Mouse (Mus musculus): ENCODE data around the gene Gsto1.
"Not testable (repeated sequence)": the region's sequence is repeated elsewhere in the genome, so short reads cannot be mapped to it uniquely, and the experiment has no call there.

Gsto1 gene

DNA sequence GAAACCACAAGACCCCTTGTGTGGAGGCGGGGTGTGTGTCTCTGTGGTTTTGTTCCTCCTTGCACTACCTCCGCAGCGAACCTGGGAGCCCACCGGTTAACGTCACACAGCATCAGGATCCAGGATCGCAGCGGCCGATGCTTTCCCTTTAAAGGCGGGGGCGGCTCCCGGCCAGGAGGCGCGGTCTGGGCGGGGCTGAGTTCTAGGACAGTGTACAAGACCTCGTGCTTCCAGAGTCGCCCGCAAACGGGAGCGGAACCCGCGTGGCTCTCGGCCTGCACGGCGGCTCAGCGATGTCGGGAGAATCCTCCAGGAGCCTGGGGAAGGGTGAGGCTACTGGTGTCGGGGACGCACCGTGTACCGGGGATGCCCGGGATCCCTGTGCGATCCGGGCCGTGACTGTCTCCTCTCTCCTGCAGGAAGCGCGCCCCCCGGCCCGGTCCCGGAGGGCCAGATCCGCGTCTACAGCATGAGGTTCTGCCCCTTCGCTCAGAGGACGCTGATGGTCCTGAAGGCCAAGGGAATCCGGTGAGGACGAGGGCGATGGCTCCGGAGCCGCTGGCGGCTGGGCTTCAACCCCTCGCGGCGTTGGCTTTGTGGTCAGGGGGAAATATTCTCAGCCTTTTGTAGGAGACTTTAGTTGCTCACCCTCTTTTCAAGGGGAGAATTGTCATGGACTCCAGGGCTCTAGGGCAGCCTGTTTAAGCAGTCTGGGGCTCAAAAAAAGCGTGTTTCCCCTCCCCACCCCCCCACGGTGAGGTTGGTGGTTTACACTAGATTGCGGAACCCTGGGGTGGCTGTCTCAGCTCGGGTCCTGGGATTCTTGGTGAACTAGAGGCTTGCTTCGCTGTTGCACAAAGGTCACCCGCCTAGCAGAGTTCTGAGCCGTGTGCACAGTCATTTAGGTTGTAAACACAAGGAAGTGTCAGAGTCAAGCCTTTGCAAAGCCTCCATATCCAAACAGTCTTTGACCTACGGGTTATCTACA is at the start of gene Gsto1:
Gsto1 (plus strand) TSS at position 175 of the 988 bp plus-strand sequence.
- peak; percentile 92 to 94 for DNase-seq

DNA sequence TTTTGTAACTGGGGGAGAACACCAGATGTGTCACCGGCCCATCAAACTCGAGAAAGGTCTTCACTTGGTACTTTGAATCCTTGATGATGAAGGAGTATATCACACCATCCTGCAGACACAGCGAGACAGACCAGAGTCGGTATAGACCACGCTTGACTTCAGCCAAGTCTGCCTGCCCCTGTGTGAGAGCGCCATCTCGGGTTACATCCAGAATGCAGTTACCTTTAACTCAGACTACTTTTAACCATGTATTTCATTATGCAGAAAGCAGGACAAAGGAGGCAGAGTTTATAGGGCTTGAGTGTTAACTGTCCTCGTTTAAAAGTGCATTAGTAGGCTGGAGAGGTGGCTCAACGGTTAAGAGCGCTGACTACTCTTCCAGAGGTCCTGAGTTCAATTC is 42.7 kb upstream of the Gsto1 start:
- no peak for DNase-seq

DNA sequence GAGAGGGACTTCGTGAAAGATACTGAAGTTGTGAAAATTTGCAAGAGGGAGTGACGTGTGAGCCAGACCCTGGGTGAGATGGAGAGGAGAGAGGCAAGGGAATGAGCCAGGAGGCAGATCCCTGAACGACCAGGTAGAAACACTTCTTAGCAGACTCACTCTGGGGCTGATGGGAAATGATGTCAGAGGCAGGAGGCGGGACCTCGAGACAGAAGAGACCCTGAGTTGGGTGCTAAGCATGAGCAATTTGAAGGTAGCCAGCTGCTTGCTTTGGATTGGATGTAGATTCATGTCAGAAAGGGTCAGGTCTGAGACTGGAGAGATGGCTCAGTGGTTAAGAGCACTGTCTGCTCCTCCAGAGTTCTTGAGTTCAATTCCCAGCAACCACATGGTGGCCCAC is 40.0 kb upstream of the Gsto1 start:
- no peak for DNase-seq

DNA sequence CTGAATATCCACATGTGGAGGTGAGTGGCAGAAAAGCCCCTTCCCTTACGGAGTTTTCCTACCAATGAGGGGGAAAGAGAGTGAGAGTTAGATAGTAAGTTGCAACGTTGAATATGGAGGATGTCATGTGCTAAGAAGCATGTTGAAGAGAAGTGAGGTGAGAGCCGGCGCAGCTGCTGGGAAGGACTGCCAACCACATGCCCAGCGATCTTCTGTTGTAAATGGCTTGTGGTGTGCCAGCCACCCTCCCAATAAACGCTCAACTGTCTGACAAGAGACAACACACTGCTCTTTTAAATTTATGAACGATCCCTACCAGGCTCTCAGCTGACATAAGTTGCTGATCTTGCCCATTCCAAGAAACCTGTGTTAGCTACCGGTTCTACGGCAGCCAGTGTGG is 37.1 kb upstream of the Gsto1 start:
- DNase-seq: no peak

DNA sequence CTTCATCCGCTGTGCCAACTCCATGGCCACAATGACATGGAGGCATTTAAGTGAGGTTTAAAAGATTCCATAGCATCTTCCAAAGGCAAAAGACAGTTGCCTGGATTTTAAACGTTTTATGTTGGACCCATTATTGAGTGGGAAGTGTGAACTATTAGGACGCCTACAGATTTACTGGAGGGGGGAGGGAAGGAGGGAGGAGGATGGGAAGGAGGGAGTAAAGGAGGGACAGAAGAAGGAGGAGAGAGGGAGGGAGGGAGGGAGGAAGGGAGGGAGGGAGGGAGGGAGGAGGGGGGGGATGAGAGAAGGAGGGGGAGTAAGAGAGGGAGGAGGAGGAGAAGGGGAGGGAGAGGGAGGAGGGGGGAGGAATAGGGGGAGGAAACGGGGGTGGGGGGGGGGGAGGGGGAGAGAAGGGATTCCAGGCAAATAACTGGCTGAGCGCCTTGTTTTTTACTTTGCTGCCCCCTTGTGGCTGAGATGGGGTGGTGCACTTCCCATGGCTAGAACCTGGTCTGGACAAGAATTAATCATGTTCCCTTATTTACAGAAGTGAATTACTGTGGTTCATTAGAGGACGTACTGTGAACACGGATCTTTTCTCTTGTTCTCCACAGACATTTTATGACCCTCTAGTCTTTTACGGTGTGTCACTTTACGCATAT is 33.8 kb upstream of the Gsto1 start:
- DNase-seq: peak; percentile 78 to 82

DNA sequence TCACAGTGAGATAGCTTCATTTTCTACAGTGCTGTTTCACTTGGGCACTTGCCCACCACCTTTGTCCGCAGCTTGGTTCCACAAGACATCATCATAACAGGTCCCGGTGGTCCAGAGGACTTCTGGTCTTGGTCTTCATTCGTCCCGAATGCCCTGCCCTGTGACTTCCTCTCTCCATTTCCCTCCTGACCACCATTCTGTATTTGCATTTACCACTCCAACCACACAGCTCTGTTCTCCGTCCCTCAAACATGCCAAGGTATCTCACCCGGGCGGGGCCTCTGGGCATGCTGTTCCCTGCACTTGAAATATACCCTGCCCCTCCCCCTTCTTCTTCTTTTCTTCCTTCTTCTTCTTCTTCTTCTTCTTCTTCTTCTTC is 33.3 kb upstream of the Gsto1 start:
- peak in 1 of 2 experiments; percentile 7 for DNase-seq

DNA sequence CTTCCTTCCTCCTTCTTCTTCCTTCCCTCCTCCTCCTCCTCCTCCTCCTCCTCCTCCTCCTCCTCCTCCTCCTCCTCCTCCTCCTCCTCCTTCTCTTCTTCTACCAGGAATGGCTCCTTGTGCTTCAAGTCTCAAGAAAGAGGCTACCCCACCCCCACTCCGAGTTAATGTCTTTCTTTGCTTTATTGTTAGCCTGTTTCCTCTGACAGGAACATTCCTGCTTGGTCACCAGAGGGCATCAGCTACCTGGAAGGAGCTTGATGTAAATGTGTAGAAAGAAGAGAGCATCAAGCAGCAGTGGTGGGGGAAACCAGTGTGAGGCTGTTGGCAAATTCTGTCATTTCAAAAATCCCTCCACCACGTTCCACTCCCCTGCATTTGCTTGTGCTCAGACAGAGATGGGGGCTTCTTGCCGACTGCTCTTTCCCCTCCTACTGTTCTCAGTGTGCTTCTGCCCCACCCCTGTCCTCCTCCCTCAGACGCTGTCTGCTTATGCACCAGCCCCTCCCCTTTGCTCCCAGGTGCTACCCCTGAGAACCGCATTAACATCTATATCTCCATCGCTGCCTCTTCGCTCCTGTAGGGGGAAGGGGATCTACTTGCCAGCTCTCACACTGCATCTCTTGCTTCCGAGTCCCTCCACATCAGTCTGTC is 32.5 kb upstream of the Gsto1 start:
- DNase-seq: peak in 1 of 2 experiments; percentile 19

DNA sequence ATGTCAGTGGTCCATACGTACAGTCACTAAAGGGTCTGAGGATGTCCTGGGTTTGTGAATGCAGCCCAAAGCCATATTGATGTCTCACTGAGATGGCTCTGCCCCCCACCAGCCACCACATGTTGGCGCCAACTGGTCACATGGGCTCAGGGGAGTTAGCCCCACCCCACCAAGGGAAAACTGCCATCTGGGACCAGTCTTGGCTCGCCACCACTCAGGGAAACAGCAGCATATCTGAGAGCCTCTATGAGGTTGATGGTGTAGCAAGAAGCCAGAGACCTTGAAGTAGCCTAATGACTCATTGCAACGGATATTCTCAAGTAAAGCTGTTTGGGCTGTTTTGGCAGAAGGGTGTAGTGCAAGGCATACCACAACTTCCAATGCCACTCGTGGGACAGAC is 30.7 kb upstream of the Gsto1 start:
- DNase-seq: no peak

DNA sequence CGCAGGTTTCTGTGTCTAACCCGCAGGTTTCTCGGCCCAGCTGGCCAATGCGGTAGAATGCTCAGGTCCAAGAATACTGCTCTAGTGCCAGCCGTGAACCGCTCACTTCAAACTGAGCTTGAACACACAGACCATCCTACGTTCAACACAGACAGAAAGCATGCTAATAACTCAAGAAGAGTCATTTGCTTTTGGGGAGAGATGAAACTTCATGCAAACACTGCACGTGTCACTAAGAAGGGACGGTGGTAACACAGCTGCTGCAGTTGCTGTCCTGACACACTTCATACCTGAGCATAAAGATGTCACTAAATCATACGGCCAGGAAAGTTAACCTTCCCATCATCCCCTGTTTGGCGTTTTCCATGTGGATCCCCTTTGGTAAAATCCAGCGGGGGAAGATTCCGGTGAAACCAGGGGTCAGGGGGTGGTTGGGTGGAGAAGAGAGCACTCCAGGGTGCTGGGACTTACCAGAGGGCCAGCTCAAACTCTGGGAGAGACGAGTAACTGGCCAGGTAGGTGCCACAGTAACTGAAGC is 24.8 kb upstream of the Gsto1 start:
- no peak for DNase-seq

DNA sequence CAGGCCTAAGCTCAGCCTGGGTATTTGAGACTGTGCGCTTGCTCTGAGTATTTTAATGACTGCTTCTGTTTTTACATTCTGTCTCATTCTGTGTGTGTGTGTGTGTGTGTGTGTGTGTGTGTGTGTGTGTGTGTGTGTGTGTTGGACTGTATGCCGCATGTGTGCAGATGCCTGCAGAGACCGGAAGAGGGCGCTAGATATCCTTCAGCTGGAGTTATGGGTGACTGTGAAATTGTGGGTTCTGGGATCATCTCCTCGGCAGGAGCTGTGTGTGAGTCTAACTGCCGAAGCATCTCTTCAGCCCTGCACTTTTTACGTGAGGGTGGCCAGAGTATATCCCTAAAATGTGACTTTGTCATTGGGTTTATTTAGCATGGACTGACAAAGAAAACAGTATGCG is 23.7 kb upstream of the Gsto1 start:
- DNase-seq: no peak

DNA sequence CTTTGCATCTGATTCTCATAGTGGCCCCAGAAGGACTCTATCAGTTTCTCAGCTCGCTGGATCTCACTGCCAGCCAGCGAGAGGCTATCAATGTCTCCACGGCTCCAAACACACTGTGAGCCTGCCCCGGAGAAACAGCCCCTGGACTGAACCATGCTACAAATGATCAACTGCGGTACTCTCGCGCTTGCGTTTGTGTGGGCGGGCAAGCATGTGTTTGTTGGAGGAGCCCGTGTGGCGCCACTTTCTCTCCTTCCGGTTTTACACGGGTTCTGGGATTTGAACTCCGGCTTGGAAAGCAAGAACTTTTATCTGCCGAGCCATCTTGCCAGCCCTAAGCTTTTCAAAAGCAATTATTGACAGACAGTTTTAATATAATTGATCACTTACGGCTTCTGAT is 22.5 kb upstream of the Gsto1 start:
- no peak for DNase-seq

DNA sequence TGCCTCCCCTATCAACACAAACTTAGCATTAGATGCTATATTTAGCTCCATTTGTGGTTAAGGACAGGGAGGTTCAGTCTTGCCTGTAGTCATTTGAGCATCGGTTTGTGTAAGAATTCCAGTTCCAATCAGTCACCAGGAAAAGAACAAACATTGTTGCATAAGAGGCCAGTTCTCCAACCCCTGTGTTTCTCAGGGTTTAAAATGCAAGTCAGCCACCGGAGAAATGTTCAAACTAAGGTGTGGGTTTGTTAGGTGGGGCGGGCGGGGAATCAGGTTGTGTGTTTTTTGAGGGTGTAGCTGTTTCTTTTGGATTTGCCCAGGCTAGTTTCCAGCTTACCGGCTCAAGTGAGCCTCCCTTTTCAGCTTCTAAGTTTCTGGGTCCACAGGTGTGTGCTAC is 20.2 kb upstream of the Gsto1 start:
- no peak for DNase-seq

DNA sequence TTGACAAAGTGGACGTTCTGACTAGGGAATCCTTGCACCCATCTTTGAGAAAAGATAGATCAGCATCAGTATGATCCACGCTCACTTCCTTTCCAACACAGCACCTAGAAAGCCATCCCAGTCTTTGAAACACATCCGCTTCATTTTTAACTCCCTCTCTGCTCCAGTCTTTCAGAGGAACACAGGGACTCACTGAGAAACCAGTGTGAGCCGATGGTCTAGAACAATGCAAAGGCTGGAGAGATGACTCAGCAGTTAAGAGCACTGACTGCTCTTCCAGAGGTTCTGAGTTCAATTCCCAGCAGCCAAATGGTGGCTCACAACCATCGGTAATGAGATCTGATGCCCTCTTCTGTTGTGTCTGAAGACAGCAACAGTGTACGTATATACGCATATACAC is 19.0 kb upstream of the Gsto1 start:
- DNase-seq: no peak

DNA sequence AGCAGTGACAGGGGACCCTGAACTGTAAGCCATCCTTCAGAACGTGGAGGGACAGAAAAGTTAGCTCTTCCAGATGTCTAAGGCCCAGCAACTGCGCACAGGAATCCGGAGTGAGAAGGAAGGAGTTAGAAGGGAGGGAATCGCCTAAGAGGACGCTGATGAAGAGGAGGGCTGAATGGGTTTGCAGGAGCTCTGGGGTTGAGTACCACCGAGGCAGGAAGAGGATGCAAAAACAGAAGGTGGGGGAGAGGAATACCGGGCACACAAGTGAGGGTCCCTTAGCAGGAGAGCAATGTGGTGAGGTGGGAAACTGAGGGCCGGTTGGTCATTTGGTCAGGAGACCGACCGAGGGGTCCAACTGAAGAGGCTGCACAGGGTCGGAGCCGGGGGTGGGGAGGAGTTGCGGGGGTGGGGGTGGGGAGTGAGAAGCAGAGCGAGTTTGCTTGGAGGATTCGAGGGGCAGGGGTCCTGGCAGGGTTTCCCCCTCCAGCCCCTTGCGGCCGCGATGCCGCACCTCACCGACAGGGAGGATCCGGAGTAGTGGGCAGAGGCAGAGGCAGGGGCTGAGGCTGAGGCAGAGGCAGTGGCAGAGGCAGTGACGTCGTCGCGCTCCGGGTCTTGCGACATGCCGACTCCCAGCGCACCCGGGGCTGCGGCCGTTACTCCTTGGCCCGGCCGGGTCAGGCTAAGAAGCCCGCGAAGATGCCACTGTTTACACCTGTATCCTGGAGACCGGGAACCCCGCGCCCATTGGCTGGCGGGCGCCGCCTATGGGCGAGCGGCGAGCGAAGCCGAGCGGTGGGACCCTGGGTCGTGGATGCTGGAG is 17.9 kb upstream of the Gsto1 start:
- DNase-seq: peak; percentile 67 to 78

DNA sequence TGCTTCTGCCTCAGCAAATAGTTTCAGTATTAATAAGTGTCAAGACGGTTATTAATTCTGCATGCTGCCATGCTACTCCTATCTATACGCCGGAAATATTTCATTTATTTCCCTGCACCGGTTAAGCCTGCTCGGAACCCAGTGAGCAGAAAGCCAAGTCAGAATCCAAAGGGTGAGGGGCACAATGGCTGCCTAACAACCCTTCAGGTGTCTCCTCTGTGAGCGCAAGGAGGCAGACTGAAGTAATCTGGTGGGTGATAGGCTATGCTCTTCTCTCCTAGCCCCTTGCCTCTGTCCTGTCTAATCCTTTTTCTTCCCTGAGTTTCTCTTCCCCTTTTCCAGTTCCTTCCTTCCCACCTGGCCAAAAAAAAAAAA is 17.3 kb upstream of the Gsto1 start:
- DNase-seq: no peak

DNA sequence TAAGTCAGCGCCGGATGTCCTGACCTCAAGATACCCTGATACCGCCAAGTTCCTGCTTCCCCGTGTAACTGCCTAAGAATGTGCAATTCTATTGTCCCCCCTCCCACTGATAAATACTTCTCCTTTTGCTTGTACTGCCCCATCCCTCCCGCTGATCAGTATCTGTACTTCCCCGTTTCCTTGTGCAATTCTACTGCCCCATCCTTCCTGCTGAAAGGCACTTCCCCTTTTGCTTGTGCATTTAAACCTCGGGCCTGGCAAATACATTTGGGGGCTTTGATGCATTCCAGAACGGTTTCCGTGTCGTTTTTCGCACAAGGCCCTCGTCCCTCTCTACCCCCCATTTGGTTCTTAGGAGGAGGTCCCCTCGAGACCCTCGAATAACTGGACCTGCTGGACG is 13.5 kb upstream of the Gsto1 start:
- not testable (repeated sequence) for DNase-seq

DNA sequence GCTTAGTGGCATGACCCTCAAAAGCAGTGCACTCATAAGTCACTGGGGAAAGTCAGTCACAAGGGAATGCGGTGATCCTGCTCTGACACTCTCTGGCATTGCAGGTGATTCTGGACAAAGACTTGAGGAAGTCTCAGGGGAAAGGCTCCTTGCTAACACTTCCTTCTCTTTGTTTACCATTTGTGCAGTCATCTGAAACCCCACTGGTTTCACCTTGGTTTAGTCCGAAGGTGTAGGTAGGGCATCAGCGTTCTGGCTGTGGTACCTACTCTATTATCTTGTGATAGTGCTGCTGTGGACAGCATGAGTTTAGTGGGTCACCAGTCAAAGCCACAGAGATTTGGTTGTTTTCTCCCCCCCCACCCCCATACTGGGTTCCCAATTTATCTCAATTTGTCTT is 5.0 kb upstream of the Gsto1 start:
- no peak for DNase-seq

DNA sequence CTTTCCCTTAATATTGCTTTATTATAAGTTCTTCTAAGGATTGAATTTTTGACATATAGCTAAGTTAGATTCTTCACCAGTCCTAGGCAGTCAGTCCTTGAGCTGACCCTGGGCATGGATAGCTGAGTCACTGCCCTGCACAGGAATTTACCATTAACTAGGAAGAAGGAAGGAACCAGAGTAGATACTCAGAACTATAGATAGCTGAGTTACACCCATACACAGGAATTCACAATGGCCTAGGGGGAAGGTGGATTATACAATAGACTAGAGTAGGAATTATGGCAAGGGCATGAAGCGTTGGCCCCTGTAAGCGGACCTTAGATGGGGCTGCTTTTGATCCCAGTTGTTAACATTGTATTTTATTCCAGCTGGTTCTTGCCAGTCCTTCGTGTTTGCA is 2.6 kb upstream of the Gsto1 start:
- not testable (repeated sequence) for DNase-seq

DNA sequence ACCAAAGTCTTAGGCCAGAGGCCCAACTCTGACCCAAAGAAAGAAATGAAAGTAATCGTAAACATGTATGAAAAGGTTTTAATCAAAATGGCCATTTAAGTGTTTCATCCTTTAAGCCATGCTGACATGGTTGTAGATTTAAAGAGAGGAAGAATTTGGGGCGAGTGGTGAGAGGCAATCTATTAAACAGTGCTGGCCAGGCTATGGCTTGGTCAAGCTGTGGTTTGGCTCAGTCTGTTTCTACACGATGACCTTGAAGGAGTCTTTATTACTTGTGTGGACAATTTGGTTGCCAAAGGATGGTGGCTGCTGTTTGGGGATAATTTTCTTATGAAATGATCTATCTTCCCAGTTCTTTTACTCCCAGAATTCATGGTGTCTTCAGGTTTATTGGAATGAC is 1.7 kb upstream of the Gsto1 start:
- DNase-seq: no peak

DNA sequence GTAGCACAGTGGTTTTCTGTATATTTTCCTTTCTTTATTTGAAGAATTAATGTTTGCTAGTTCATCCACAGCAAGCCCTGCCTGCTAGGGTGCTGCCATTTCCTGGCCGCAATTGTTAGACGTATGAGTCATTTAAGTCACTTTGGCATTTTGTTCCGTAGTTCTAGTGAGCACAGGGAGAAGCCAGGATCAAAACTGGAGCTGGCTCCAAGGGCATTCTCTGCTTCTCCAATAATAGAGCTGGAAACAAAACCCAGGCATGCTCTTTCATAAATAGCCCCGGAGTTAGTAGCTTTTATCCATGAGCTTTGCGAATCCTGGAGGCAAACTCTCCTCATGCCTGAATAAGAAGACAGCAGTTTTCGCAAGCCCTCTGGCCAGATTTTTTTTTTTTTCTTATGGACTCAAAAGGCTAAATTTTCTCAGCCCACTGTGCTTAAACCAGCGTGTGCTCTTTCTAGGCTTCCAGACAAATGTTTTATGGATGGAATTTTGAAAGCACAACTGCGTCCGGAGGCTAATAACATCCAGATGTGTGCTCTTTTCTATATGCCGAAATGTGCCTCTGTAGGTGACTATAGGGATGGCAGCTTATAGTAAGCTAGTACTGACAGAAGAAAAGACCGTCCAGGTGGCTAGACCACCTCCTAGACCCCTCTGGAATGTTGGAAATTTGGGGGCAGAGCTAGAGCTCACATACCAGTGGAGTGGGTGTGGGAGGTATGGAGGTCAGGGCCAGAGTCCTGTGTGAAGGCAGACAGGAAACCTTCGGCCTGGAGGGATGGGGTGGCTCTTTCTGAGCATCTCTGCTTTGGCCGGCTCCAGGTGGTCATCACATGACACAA is 597 bp upstream of the Gsto1 start:
- DNase-seq: no peak

Data from cerebellum, postnatal 25 days (tissue).